Mouse (Mus musculus): ENCODE results near the gene Fetub.

- TF ChIP-seq GATA1 (IDR thresholded peaks at IDR 0.05; ENCODE audit: borderline replicate concordance, low read length) (no peak), FLI1 (IDR thresholded peaks at IDR 0.05; ENCODE audit: low read length) (no peak)
Measured at GRCm38 (mm10) chr16:22963293-22963692, 45.2 kb downstream of the Fetub start.

All from megakaryocyte, embryonic 14.5 days (primary cell).